Mouse (Mus musculus) layer of hippocampus, postnatal 10 days (tissue): ENCODE measurements around the gene Armc2. TPM values are rescaled to one million over a fixed set of nuclear protein-coding genes. Genes with fewer than 3 reads are reported as not detected.

ENCODE experiments used
- DNase-seq, 2 experiments: peaks; one replicate each; pipeline ENCODE4 v3.0.0; 2021; ENCODE audit warnings: low spot score in 2 of 2
- total RNA-seq, 2 experiments: library from RNA; stranded (reverse); gene quantifications; 2 replicates each; pipeline ENCODE4 v1.2.3; 2021

Armc2 gene
- total RNA-seq, 2 experiments from 2014 or later = 10.2 to 11.0 TPM

DNA sequence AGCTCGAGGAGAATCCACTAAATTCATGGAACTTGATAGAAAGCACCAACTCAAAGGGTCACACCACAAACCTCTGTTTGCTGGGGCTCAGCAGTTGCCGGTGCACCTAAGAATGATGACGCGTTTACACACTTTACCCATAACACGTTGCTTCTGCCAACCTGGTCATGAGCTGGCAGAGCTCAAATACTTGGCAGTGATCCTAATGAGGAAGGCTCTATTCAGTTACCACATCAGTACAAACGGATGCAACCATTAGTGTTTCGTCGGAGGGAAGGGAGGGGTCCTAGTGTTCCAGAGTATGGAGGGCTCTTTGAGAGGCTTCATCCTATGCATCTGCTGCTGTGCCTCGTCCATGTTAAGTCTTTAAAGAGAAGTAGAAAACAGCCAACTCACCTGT is 3.3 kb upstream of the Armc2 start:
- no peak for DNase-seq

GRCm38 (mm10) chr10:42014086-42014485 is 4.2 kb downstream of the Armc2 start:
- DNase-seq = no peak

DNA sequence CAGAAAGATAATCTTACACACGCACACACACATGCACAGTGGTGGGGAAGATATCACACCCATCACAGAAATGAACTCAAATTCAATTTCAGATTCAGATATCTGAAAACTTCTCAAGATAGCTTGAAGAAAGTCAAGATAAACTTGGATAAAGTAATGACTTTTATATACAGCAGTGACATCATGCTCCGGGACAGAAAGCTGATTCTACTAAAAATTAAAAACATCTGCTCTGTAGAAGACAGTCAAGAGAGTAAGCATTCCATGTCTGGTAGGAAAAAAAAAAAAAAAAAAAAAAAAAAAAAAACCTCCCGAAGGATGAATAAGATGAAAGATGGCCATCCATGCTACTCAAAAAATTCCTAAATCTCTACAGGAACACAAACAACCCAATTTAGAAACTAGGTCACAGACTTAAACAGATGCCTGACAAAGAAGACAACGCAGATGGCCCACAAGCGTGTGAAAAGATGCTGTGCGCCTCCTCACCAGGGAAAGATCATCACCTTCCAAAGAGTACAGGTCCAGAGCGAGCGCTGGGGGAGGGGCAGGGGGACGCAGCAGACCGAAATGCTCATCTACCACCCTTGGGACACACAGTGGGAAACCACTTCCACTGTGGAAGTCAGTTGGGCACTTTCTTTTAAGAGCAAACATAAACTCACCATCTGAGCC is 7.3 kb downstream of the Armc2 start:
- no peak for DNase-seq

DNA sequence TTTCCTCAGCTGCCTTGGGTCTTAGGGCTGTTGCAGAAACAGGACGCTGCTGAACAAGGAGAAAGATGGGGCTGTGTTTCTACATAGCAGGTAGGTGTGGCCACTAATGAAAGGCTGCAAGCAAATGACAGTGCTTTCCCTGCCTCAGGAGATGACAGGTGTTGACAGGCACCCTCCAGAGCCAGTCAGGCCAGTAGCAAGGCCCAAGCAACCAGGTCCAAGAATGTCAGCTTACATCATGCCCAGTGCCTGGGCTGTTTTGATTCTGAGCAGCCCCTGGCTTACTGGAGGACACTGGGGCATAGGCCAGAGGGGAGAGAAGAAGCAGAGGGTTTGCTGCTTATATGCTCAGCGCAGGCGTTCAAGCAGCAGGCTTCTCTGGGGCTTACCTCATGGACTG is 13.0 kb downstream of the Armc2 start:
- DNase-seq = no peak

GRCm38 (mm10) chr10:42004690-42005089 is 13.6 kb downstream of the Armc2 start:
- no peak for DNase-seq

- no peak for DNase-seq
Observed at GRCm38 (mm10) chr10:42004056-42004455, 14.2 kb downstream of the Armc2 start.

- no peak for DNase-seq
Observed at GRCm38 (mm10) chr10:42003576-42003975, 14.7 kb downstream of the Armc2 start.

- no peak for DNase-seq
Observed at GRCm38 (mm10) chr10:42002436-42002835, 15.8 kb downstream of the Armc2 start.

- no peak for DNase-seq
Observed at GRCm38 (mm10) chr10:42001260-42001659, 17.0 kb downstream of the Armc2 start.

DNA sequence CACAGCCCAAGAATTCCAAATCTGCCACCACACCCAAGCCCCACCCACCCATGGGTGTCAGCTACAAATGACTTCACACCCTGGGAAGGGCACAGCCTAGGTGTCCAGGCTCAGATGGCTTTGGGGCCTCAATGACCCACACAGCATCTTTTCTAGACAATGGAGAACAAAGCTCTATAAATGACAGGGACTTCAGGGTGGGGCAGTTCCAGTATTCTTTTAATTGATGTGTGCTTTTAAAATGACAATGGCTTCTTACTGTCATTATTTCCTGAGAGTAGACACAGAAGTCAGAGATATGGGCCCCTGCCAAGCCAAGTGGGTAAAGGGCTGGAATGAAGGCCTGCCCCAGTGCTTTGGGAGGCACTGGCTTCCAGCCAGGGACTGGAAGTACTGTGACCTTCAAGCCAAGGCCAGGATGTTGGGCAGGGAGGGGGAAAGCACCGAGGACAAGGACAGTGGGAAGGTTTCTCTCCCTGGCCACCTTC is 20.5 kb downstream of the Armc2 start:
- no peak for DNase-seq

DNA sequence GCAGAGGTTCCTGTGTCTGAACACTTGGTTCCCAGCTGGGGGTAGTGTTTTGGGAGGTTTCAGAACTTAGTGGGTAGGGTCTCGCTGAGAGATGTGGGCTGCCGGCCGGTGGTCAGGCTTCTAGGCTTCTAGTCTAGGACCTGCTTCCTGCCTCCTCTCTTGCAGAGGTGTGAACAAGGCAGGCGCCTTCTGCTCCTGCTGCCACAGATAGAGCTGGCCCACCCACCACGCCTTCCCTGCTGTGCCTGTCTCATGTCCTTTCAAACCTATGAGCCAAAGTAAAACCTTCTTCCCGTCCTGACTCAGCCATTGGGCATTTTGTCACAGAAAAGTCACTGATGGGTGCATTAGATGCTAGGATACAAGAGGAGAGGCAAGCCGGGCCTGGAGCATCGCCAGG is 22.1 kb downstream of the Armc2 start:
- DNase-seq = no peak

GRCm38 (mm10) chr10:41995051-41995450 is 23.2 kb downstream of the Armc2 start:
- no peak for DNase-seq

DNA sequence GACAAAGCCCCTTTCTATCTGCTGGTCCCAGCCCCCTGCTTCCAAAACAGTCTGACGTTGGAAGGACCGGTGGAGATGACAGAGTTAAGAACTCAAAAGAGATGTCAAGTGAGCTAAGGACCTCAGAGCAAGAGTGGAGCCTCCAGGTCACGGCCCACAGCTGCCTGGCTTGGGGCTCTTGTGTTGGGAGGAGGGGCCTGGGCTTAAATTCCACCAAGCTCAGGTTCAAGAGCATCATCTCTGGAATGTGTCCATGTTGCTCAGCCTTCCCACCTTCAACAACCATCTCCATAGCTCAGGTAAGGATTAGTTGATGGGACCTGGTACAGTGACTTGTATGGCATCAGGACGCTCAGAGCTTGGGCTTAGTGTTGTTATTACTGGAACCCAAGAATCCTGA is 23.7 kb downstream of the Armc2 start:
- DNase-seq = no peak

- no peak for DNase-seq
Observed at GRCm38 (mm10) chr10:41992059-41992440, 26.2 kb downstream of the Armc2 start.

GRCm38 (mm10) chr10:41991364-41992058 is 26.7 kb downstream of the Armc2 start:
- DNase-seq = no peak

- no peak for DNase-seq
Observed at GRCm38 (mm10) chr10:41990896-41991295, 27.3 kb downstream of the Armc2 start.

GRCm38 (mm10) chr10:41988930-41989329 is 29.3 kb downstream of the Armc2 start:
- no peak for DNase-seq

GRCm38 (mm10) chr10:41986126-41986525 is 32.1 kb downstream of the Armc2 start:
- DNase-seq = no peak

GRCm38 (mm10) chr10:41984221-41984620 is 34.0 kb downstream of the Armc2 start:
- DNase-seq = no peak

GRCm38 (mm10) chr10:41982821-41983220 is 35.4 kb downstream of the Armc2 start:
- no peak for DNase-seq

- peak; percentile 61 to 68 for DNase-seq
Observed at GRCm38 (mm10) chr10:41980772-41981383, 37.4 kb downstream of the Armc2 start.
